Comparison of ENCODE assay signal across 20 mouse cellular contexts in the genomic region with DNA sequence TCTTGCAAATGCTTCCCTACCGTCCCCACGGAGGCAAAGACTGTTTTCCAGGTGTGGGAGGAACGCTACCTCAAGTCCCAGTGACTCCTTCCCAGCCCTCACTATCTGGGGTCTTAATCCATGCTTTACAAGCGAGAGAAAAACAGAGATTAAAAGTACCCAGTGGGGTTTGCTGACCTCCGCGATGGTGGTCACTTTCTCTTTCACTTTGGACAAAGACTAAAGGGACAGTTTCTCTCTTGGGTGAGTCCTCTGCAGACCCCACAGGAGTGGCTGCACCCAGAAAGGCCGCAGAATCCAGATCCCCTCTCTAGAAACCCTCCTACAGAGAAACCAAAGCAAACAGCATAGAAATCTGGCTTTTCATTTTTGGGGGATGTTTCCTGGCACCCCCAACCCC.
DNase-seq lines count a peak whose midpoint lies in the region; ATAC-seq and TF ChIP-seq lines count a peak whose summit lies in the region.
"Had no signal": no experiment of that assay in that cellular context is flagged by ENCODE, and none has a peak within 500 bp of the region (broad histone marks: within the 10 kb centered on the region; RNA-seq: fewer than 3 reads in every experiment).

No protein-coding gene starts in this region.

- 0 out of 2 replicates have a peak overlapping the region, but pooled peaks have one; percentile 19 for H3K9ac ChIP-seq in intestine, embryonic 16.5 days (ENCODE audit: low read depth, low read length)
- no peak overlapping the region for H3K9ac ChIP-seq in intestine, postnatal 0 days (ENCODE audit: low read depth, low read length)
- no peak overlapping the region; the same call in 1 of the 2 replicates for H3K9ac ChIP-seq in lung, postnatal 0 days (replicated peaks; ENCODE audit: low read depth)
- H3K9ac ChIP-seq: forebrain, embryonic 13.5 days; hindbrain, embryonic 14.5 days; intestine, embryonic 15.5 days; limb, embryonic 15.5 days; neural tube, embryonic 12.5 days had no signal

- no peak for DNase-seq in lung, postnatal 0 days (ENCODE audit: low spot score)
- DNase-seq in lung, postnatal 14 days, result no peak
- DNase-seq in urinary bladder, postnatal 36 days (ENCODE audit: low spot score in 2 of 2), result peak; percentile 9 to 42
- no peak for DNase-seq in ovary, postnatal 36 days (ENCODE audit: low spot score)
- DNase-seq: cerebellum, adult 9-11 months; gastrocnemius, postnatal 25 days; heart, postnatal 14 days; kidney, postnatal 4 days; right cerebral cortex, postnatal 14 days had no signal

- H3K27ac ChIP-seq in intestine, embryonic 16.5 days (ENCODE audit: low read length), result no peak overlapping the region
- H3K27ac ChIP-seq in intestine, postnatal 0 days (ENCODE audit: low read depth, low read length), result no peak overlapping the region
- H3K27ac ChIP-seq in lung, postnatal 0 days (ENCODE audit: low read length), result no peak overlapping the region
- H3K27ac ChIP-seq in brown adipose tissue, adult 24 weeks (replicated peaks; ENCODE audit: low read depth, low read length), result peak overlapping the region; percentile 15; the same call in 1 of the 2 replicates
- H3K27ac ChIP-seq: forebrain, embryonic 13.5 days; hindbrain, embryonic 14.5 days; intestine, embryonic 15.5 days; limb, embryonic 15.5 days; midbrain, embryonic 10.5 days; neural tube, embryonic 12.5 days; stomach, postnatal 0 days had no signal

- no peak for ATAC-seq in intestine, embryonic 16.5 days
- ATAC-seq in intestine, postnatal 0 days, result no peak
- no peak for ATAC-seq in lung, postnatal 0 days
- ATAC-seq: forebrain, embryonic 13.5 days; intestine, embryonic 15.5 days had no signal

- peaks cover 8% of the 10 kb centered on the region for H3K4me1 ChIP-seq in intestine, embryonic 16.5 days (ENCODE audit: control insufficient read depth, insufficient read depth, low read length)
- no peaks in the 10 kb centered on the region for H3K4me1 ChIP-seq in intestine, postnatal 0 days (replicated peaks; ENCODE audit: control insufficient read depth, insufficient read depth, low read length)
- no peaks in the 10 kb centered on the region for H3K4me1 ChIP-seq in lung, postnatal 0 days (ENCODE audit: insufficient read depth, low read depth, low read length)
- no peaks in the 10 kb centered on the region for H3K4me1 ChIP-seq in brown adipose tissue, adult 24 weeks (ENCODE audit: control insufficient read depth, insufficient read depth, insufficient read length, low read length)
- H3K4me1 ChIP-seq: intestine, embryonic 15.5 days; neural tube, embryonic 12.5 days had no signal

- H3K9me3 ChIP-seq in intestine, embryonic 16.5 days (ENCODE audit: control insufficient read depth, low read length), result no peaks in the 10 kb centered on the region
- H3K9me3 ChIP-seq in intestine, postnatal 0 days (ENCODE audit: control insufficient read depth), result no peaks in the 10 kb centered on the region
- H3K9me3 ChIP-seq in lung, postnatal 0 days (ENCODE audit: low read length), result no peaks in the 10 kb centered on the region
- H3K9me3 ChIP-seq: forebrain, embryonic 13.5 days; intestine, embryonic 15.5 days; limb, embryonic 15.5 days; midbrain, embryonic 10.5 days; neural tube, embryonic 12.5 days had no signal

- no peaks in the 10 kb centered on the region for H3K36me3 ChIP-seq in intestine, embryonic 16.5 days (ENCODE audit: control insufficient read depth, insufficient read depth, low read length)
- H3K36me3 ChIP-seq in intestine, postnatal 0 days (ENCODE audit: control insufficient read depth, insufficient read depth), result no peaks in the 10 kb centered on the region
- H3K36me3 ChIP-seq in lung, postnatal 0 days (ENCODE audit: insufficient read depth, low read length), result no peaks in the 10 kb centered on the region
- H3K36me3 ChIP-seq: intestine, embryonic 15.5 days; limb, embryonic 15.5 days; midbrain, embryonic 10.5 days; neural tube, embryonic 12.5 days had no signal

- H3K4me3 ChIP-seq in intestine, embryonic 16.5 days (ENCODE audit: low read length), result no peak overlapping the region
- H3K4me3 ChIP-seq in intestine, postnatal 0 days (ENCODE audit: low read depth, low read length), result no peak overlapping the region
- 0 out of 2 replicates have a peak overlapping the region, but pooled peaks have one; percentile 8 for H3K4me3 ChIP-seq in lung, postnatal 0 days (ENCODE audit: low read depth, low read length)
- H3K4me3 ChIP-seq in brown adipose tissue, adult 24 weeks (ENCODE audit: insufficient read depth, low read depth, low read length), result peak overlapping the region; percentile 52
- H3K4me3 ChIP-seq: forebrain, embryonic 13.5 days; intestine, embryonic 15.5 days; limb, embryonic 15.5 days; midbrain, embryonic 10.5 days; neural tube, embryonic 12.5 days had no signal

- TF ChIP-seq CTCF in intestine, postnatal 0 days (IDR thresholded peaks at IDR 0.05; ENCODE audit: low read depth), result no peak
- TF ChIP-seq CTCF in lung, postnatal 0 days (IDR thresholded peaks at IDR 0.05), result no peak

- TF ChIP-seq EP300 in lung, postnatal 0 days (IDR thresholded peaks at IDR 0.05), result no peak

- WGBS in intestine, embryonic 16.5 days, result 50% methylated on average over 7 of the region's 7 CpGs
- 57% methylated on average over 7 of the region's 7 CpGs for WGBS in intestine, postnatal 0 days
- 53% methylated on average over 7 of the region's 7 CpGs for WGBS in lung, postnatal 0 days

- H3K4me2 ChIP-seq in intestine, embryonic 16.5 days (ENCODE audit: low read depth, low read length), result no peak overlapping the region
- H3K4me2 ChIP-seq in intestine, postnatal 0 days (replicated peaks; ENCODE audit: low read depth), result no peak overlapping the region
- peak overlapping the region; percentile 38 for H3K4me2 ChIP-seq in lung, postnatal 0 days (replicated peaks; ENCODE audit: low read depth, low read length)
- H3K4me2 ChIP-seq: forebrain, embryonic 13.5 days; heart, embryonic 11.5 days; hindbrain, embryonic 14.5 days; intestine, embryonic 15.5 days; limb, embryonic 15.5 days; neural tube, embryonic 12.5 days had no signal

- 0 out of 2 replicates have a peak, but pooled peaks cover 4% of the 10 kb centered on the region for H3K27me3 ChIP-seq in intestine, embryonic 16.5 days (replicated peaks; ENCODE audit: control insufficient read depth, insufficient read depth, low read length)
- H3K27me3 ChIP-seq in intestine, postnatal 0 days (replicated peaks; ENCODE audit: control insufficient read depth, insufficient read depth, low read length), result peaks cover 14% of the 10 kb centered on the region
- H3K27me3 ChIP-seq in lung, postnatal 0 days (replicated peaks; ENCODE audit: insufficient read depth, low read length), result no peaks in the 10 kb centered on the region

Comparison
In these comparisons a context has a peak if more than half of its experiments do, and no peak if none do; other contexts are left out.
1. H3K4me3 ChIP-seq: peak in lung, postnatal 0 days (single experiment) and brown adipose tissue, adult 24 weeks (single experiment); none in intestine, embryonic 16.5 days (single experiment) and intestine, postnatal 0 days (single experiment).
2. DNase-seq: peak in urinary bladder, postnatal 36 days (2 of 2); none in lung, postnatal 0 days (single experiment), lung, postnatal 14 days (single experiment) and ovary, postnatal 36 days (single experiment).